Mouse (Mus musculus): ENCODE measurements around the gene Camsap2. TPM values are rescaled to one million over a fixed set of nuclear protein-coding genes. Genes with fewer than 3 reads are reported as not detected.

Camsap2 gene
- total and polyA plus RNA-seq, 3 experiments, result 7.6 to 38.3 (median 10.7) TPM

- Histone ChIP-seq H3K27me3 (ENCODE audit: control insufficient read depth in 1 of 2, insufficient read depth in 2 of 2, low read length in 2 of 2) (no peaks in the 10 kb centered on the region), H3K4me3 (ENCODE audit: control insufficient read depth in 1 of 2, insufficient read depth in 1 of 2, low read depth in 2 of 2, low read length in 2 of 2) (no peak overlapping the region), H3K79me2 (ENCODE audit: control insufficient read depth, insufficient read depth, low read length, poor library complexity) (no peaks in the 10 kb centered on the region), H3K36me3 (ENCODE audit: control insufficient read depth in 1 of 2, insufficient read depth in 2 of 2, low read length in 2 of 2) (peaks cover 0 to 3% of the 10 kb centered on the region in 2 experiments; a peak in 2 of 4 replicates), H3K9me3 (replicated peaks; ENCODE audit: insufficient read depth, low read length) (no peaks in the 10 kb centered on the region), H3K9ac (ENCODE audit: control insufficient read depth, low read depth, low read length, poor library complexity, severe bottlenecking) (no peak overlapping the region), H3K27ac (ENCODE audit: control insufficient read depth, low read depth, low read length) (no peak overlapping the region), H3K4me1 (ENCODE audit: control insufficient read depth in 1 of 2, insufficient read depth in 2 of 2, low read length in 2 of 2) (peaks cover 0 to 3% of the 10 kb centered on the region in 2 experiments; a peak in 1 of 4 replicates)
- no peak for DNase-seq (ENCODE audit: low read depth, low spot score)
- no peak for TF ChIP-seq JUND (IDR thresholded peaks at IDR 0.05; ENCODE audit: low read depth, low read length)
- TF ChIP-seq SMC3 (IDR thresholded peaks at IDR 0.05; ENCODE audit: low read depth, low read length), result no peak
- no peak for TF ChIP-seq NRF1 (IDR thresholded peaks at IDR 0.05; ENCODE audit: insufficient read depth, low read depth, low read length, poor library complexity, severe bottlenecking)
- TF ChIP-seq CHD2 (IDR thresholded peaks at IDR 0.05; ENCODE audit: low read length), result no peak
- TF ChIP-seq MYB (IDR thresholded peaks at IDR 0.05; ENCODE audit: low read depth, low read length), result no peak
- no peak for TF ChIP-seq USF1 (IDR thresholded peaks at IDR 0.05; ENCODE audit: low read depth, low read length)
- TF ChIP-seq KAT2A (conservative IDR thresholded peaks at IDR 0.05; ENCODE audit: low read depth, low read length), result no peak
- no peak for TF ChIP-seq ZC3H11A (IDR thresholded peaks at IDR 0.05; ENCODE audit: low read depth, low read length)
These were observed 114.3 kb downstream of the Camsap2 start for GRCm38 (mm10) chr1:136231596-136231995.

DNA sequence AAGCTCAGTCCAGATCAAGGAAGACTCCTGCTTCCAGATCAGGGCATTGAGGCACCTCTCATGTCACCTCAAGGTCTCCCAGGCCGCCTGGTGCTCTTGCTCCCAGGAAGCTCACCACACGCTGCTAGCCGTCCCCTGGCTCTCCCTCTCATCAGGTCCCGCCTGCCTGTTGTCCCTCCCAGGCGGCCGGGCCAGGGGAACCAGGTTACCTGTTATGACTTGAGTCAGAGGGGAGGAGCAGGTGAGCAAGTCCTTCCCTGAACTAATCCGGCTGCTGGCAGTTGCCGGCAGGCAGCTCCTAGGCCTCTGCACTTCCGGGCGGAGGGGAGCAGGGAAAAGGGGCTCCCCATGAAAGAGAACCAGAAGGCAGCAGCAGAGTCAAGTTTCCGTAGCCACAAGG, 115.7 kb downstream of the Camsap2 start:
- Histone ChIP-seq H3K79me2 (ENCODE audit: control insufficient read depth, insufficient read depth, low read length, poor library complexity) (no peaks in the 10 kb centered on the region), H3K9ac (ENCODE audit: control insufficient read depth, low read depth, low read length, poor library complexity, severe bottlenecking) (no peak overlapping the region), H3K4me1 (ENCODE audit: control insufficient read depth in 1 of 2, insufficient read depth in 2 of 2, low read length in 2 of 2) (peaks cover 0 to 3% of the 10 kb centered on the region in 2 experiments; a peak in 1 of 4 replicates), H3K27ac (ENCODE audit: control insufficient read depth, low read depth, low read length) (no peak overlapping the region), H3K4me3 (ENCODE audit: control insufficient read depth in 1 of 2, insufficient read depth in 1 of 2, low read depth in 2 of 2, low read length in 2 of 2) (no peak overlapping the region), H3K36me3 (ENCODE audit: control insufficient read depth in 1 of 2, insufficient read depth in 2 of 2, low read length in 2 of 2) (peaks cover 0 to 3% of the 10 kb centered on the region in 2 experiments; a peak in 2 of 4 replicates), H3K9me3 (replicated peaks; ENCODE audit: insufficient read depth, low read length) (no peaks in the 10 kb centered on the region), H3K27me3 (ENCODE audit: control insufficient read depth in 1 of 2, insufficient read depth in 2 of 2, low read length in 2 of 2) (no peaks in the 10 kb centered on the region)
- DNase-seq (ENCODE audit: low read depth, low spot score), result no peak
- TF ChIP-seq ZKSCAN1 (IDR thresholded peaks at IDR 0.05; ENCODE audit: low read depth, low read length) (no peak), USF1 (IDR thresholded peaks at IDR 0.05; ENCODE audit: low read depth, low read length) (no peak), E2F4 (IDR thresholded peaks at IDR 0.05; ENCODE audit: borderline replicate concordance, low read depth, low read length) (no peak), ETS1 (IDR thresholded peaks at IDR 0.05; ENCODE audit: low read depth, low read length) (no peak), TAL1 (IDR thresholded peaks at IDR 0.05; ENCODE audit: low read length) (no peak), CTCF (IDR thresholded peaks at IDR 0.05 in 2 of 3, conservative IDR thresholded peaks at IDR 0.05 in 1 of 3; ENCODE audit: control insufficient read depth in 1 of 3, insufficient read depth in 1 of 3, low read depth in 2 of 3, low read length in 3 of 3, poor library complexity in 1 of 3, severe bottlenecking in 1 of 3) (no peak), MAFK (IDR thresholded peaks at IDR 0.05; ENCODE audit: borderline replicate concordance, low read depth, low read length) (no peak), USF2 (IDR thresholded peaks at IDR 0.05; ENCODE audit: borderline replicate concordance in 1 of 2, insufficient read depth in 1 of 2, low read depth in 1 of 2, low read length in 2 of 2) (no peak), NRF1 (IDR thresholded peaks at IDR 0.05; ENCODE audit: insufficient read depth, low read depth, low read length, poor library complexity, severe bottlenecking) (no peak), NELFE (IDR thresholded peaks at IDR 0.05; ENCODE audit: low read depth, low read length) (no peak), POLR2AphosphoS5 (IDR thresholded peaks at IDR 0.05; ENCODE audit: borderline replicate concordance, low read depth, low read length) (no peak)

Measured in MEL (cell line).